In genomic region chr8:109564766-109565165, GRCm38 (mm10) we compare ENCODE assay signal across 9 mouse cellular contexts. TPM values are rescaled to one million over a fixed set of nuclear protein-coding genes. Genes with fewer than 3 reads are reported as not detected.
DNase-seq lines count a peak whose midpoint lies in the region; ATAC-seq and TF ChIP-seq lines count a peak whose summit lies in the region.
"Had no signal": no experiment of that assay in that cellular context is flagged by ENCODE, and none has a peak within 500 bp of the region (broad histone marks: within the 10 kb centered on the region; RNA-seq: fewer than 3 reads in every experiment).

No protein-coding gene starts in this region.

- H3ac ChIP-seq in myocyte (ENCODE audit: control insufficient read depth, insufficient read length) = peak overlapping the region; percentile 47

- H3K9me3 ChIP-seq in hindbrain, postnatal 0 days (ENCODE audit: low read length) = no peaks in the 10 kb centered on the region

- H3K27me3 ChIP-seq in hindbrain, postnatal 0 days (ENCODE audit: insufficient read depth, low read length) = no peaks in the 10 kb centered on the region
- H3K27me3 ChIP-seq in myocyte (ENCODE audit: control insufficient read depth, insufficient read depth, insufficient read length) = no peaks in the 10 kb centered on the region

- no peak for TF ChIP-seq CTCF in left cerebral cortex, adult 2 months (IDR thresholded peaks at IDR 0.05)
- no peak for TF ChIP-seq CTCF in hindbrain, postnatal 0 days (IDR thresholded peaks at IDR 0.05; ENCODE audit: low read depth)

- peak overlapping the region; percentile 93 for H3K4me2 ChIP-seq in hindbrain, postnatal 0 days (ENCODE audit: low read depth, low read length)
- peak overlapping the region; percentile 77 for H3K4me2 ChIP-seq in myocyte (ENCODE audit: low read depth)

- H3K9ac ChIP-seq in hindbrain, postnatal 0 days (replicated peaks; ENCODE audit: low read length) = peak overlapping the region; percentile 92

- peaks cover 28% of the 10 kb centered on the region for H3K36me3 ChIP-seq in hindbrain, postnatal 0 days (ENCODE audit: insufficient read depth, low read length)
- H3K36me3 ChIP-seq in myocyte (ENCODE audit: control insufficient read depth, insufficient read depth) = peaks cover 13% of the 10 kb centered on the region

- H3K4me3 ChIP-seq in left cerebral cortex, adult 2 months = peak overlapping the region; percentile 65
- H3K4me3 ChIP-seq in brown adipose tissue, adult 24 weeks (ENCODE audit: insufficient read depth, low read depth, low read length) = peak overlapping the region; percentile 74
- peak overlapping the region; percentile 91 for H3K4me3 ChIP-seq in hindbrain, postnatal 0 days (ENCODE audit: low read length)
- H3K4me3 ChIP-seq in myocyte = peak overlapping the region; percentile 81

- WGBS in hindbrain, postnatal 0 days = 4% methylated on average over 10 of the region's 10 CpGs

- H3K79me2 ChIP-seq in myocyte (ENCODE audit: control insufficient read depth, insufficient read depth) = peaks cover 27% of the 10 kb centered on the region

- no peak for DNase-seq in left cerebral cortex, adult 2 months (ENCODE audit: extremely low spot score in 1 of 2, low spot score in 2 of 2)
- DNase-seq in left cerebral cortex, postnatal 10 days (ENCODE audit: extremely low spot score in 1 of 2, low spot score in 2 of 2) = no peak
- no peak for DNase-seq in hindbrain, postnatal 0 days (ENCODE audit: low spot score)
- DNase-seq in cerebellum, adult 11 months = no peak
- no peak for DNase-seq in adrenal gland, postnatal 36 days
- no peak for DNase-seq in left cerebral cortex, postnatal 25 days (ENCODE audit: low spot score in 2 of 2)
- DNase-seq: adrenal gland, postnatal 25 days had no signal

- intact Hi-C loops in left cerebral cortex, adult 2 months (cut with DNase I) = loop anchor here (1.0 kb wide), 3 partner anchors 44 to 1976 kb away; partner anchors contain the start of genes Ap1g1, Dhodh and Psmd7
- intact Hi-C loops in left cerebral cortex, postnatal 10 days (cut with DNase I) = loop anchor here (2.0 kb wide), 1 partner anchor 44 kb away; the partner anchor contains the start of gene Dhodh
- intact Hi-C loops in left cerebral cortex, postnatal 25 days (cut with DNase I) = loop anchor here (1.0 to 5.0 kb wide), 3 partner anchors 44 to 1976 kb away; partner anchors contain the start of genes Ap1g1, Dhodh and Psmd7

- ATAC-seq in hindbrain, postnatal 0 days = no peak

- TF ChIP-seq POLR2A in myocyte (IDR thresholded peaks at IDR 0.05; ENCODE audit: insufficient read length, low read depth) = no peak

- H3K4me1 ChIP-seq in brown adipose tissue, adult 24 weeks (ENCODE audit: control insufficient read depth, insufficient read depth, insufficient read length, low read length) = peaks cover 4% of the 10 kb centered on the region; the same call in 1 of the 2 replicates
- no peaks in the 10 kb centered on the region for H3K4me1 ChIP-seq in hindbrain, postnatal 0 days (ENCODE audit: insufficient read depth, low read length)

- H3K27ac ChIP-seq in left cerebral cortex, adult 2 months = peak overlapping the region; percentile 93; the same call in 1 of the 2 replicates
- H3K27ac ChIP-seq in brown adipose tissue, adult 24 weeks (replicated peaks; ENCODE audit: low read depth, low read length) = peak overlapping the region; percentile 91
- peak overlapping the region; percentile 91 for H3K27ac ChIP-seq in hindbrain, postnatal 0 days

TF ChIP-seq in myocyte, 11 proteins besides CTCF, POLR2A, EP300 and RAD21:
- TF ChIP-seq TCF3 (IDR thresholded peaks at IDR 0.05; ENCODE audit: insufficient read length, low read depth) (no peak), SRF (IDR thresholded peaks at IDR 0.05; ENCODE audit: control insufficient read depth, insufficient read length, low read depth) (no peak), POLR2AphosphoS2 (IDR thresholded peaks at IDR 0.05; ENCODE audit: insufficient read length, low read depth) (no peak), E2F4 (IDR thresholded peaks at IDR 0.05; ENCODE audit: insufficient read depth) (no peak), REST (IDR thresholded peaks at IDR 0.05; ENCODE audit: insufficient read depth, insufficient read length) (no peak), MYOD1 (IDR thresholded peaks at IDR 0.05; ENCODE audit: control insufficient read depth in 1 of 3, insufficient read length in 2 of 3, low read depth in 2 of 3) (no peak), CEBPB (IDR thresholded peaks at IDR 0.05; ENCODE audit: insufficient read depth, poor library complexity, severe bottlenecking) (no peak), USF1 (IDR thresholded peaks at IDR 0.05; ENCODE audit: low read depth) (no peak), TCF12 (IDR thresholded peaks at IDR 0.05; ENCODE audit: insufficient read depth, poor library complexity, severe bottlenecking) (no peak), MAX (IDR thresholded peaks at IDR 0.05; ENCODE audit: low read depth) (no peak)
TF ChIP-seq in myocyte: peak in this region for 0.

RNA-seq across cellular contexts. Expression of gene Dhx38, which starts 0.9 kb away (rescaled TPM):
- total RNA-seq in left cerebral cortex, adult 2 months (2021) = 10 to 100 TPM; 31.0 to 31.1 TPM
- 10 to 100 TPM; 21.9 to 24.1 TPM for total RNA-seq in left cerebral cortex, postnatal 10 days (2021)
- 10.5 and 11.9 TPM in 2 replicates for polyA plus RNA-seq in brown adipose tissue, adult 24 weeks (2012; ENCODE audit: insufficient read depth, insufficient read length, missing spikeins)
- total RNA-seq in hindbrain, postnatal 0 days (2014; rRNA removed) = 20.5 and 24.2 TPM in 2 replicates
- polyA plus RNA-seq in hindbrain, postnatal 0 days (2015; fragmentation: Nextera tagmentation; extraction: Ambion mirVana) = 11.9 and 13.7 TPM in 2 replicates
- 19.3 TPM for polyA plus RNA-seq in myocyte (2012; fragmentation: generic; extraction: Trizol)
- total RNA-seq in adrenal gland, postnatal 36 days (2021) = 10 to 100 TPM; 22.7 to 24.8 TPM
- 10 to 100 TPM; 26.3 to 28.2 TPM for total RNA-seq in left cerebral cortex, postnatal 25 days (2021)

RNA-seq across cellular contexts. Expression of gene Txnl4b, which starts 0.9 kb away (rescaled TPM):
- 10 to 100 TPM; 14.8 to 16.2 TPM for total RNA-seq in left cerebral cortex, adult 2 months (2021)
- 10 to 100 TPM; 10.7 to 11.7 TPM for total RNA-seq in left cerebral cortex, postnatal 10 days (2021)
- 21.2 and 29.4 TPM in 2 replicates for polyA plus RNA-seq in brown adipose tissue, adult 24 weeks (2012; ENCODE audit: insufficient read depth, insufficient read length, missing spikeins)
- total RNA-seq in hindbrain, postnatal 0 days (2014; rRNA removed) = 11.5 and 14.0 TPM in 2 replicates
- 32.9 and 35.5 TPM in 2 replicates for polyA plus RNA-seq in hindbrain, postnatal 0 days (2015; fragmentation: Nextera tagmentation; extraction: Ambion mirVana)
- polyA plus RNA-seq in myocyte (2012; fragmentation: generic; extraction: Trizol) = 6.9 TPM
- total RNA-seq in adrenal gland, postnatal 36 days (2021) = 10 to 100 TPM in 1 of 2 experiments, 1 to 10 TPM in 1; 9.4 to 11.0 TPM
- 10 to 100 TPM; 14.8 to 17.5 TPM for total RNA-seq in left cerebral cortex, postnatal 25 days (2021)

RNA-seq across cellular contexts. Expression of gene Hp, which starts 14.2 kb away (rescaled TPM):
- total RNA-seq in left cerebral cortex, adult 2 months (2021) = not detected
- not detected for total RNA-seq in left cerebral cortex, postnatal 10 days (2021)
- polyA plus RNA-seq in brown adipose tissue, adult 24 weeks (2012; ENCODE audit: insufficient read depth, insufficient read length, missing spikeins) = 699 and 1,976 TPM in 2 replicates
- total RNA-seq in hindbrain, postnatal 0 days (2014; rRNA removed) = 4.1 TPM in 1 of 2 replicates, not detected in the other
- 0.26 and 0.41 TPM in 2 replicates for polyA plus RNA-seq in hindbrain, postnatal 0 days (2015; fragmentation: Nextera tagmentation; extraction: Ambion mirVana)
- not detected for polyA plus RNA-seq in myocyte (2012; fragmentation: generic; extraction: Trizol)
- total RNA-seq in adrenal gland, postnatal 36 days (2021) = 100 to 1,000 TPM in 1 of 2 experiments, 10 to 100 TPM in 1; 71.7 to 252 TPM
- under 1 TPM in 1 of 2 experiments, not detected in 1; 0.57 TPM for total RNA-seq in left cerebral cortex, postnatal 25 days (2021)

RNA-seq across cellular contexts. Expression of gene Dhodh, which starts 43.7 kb away (rescaled TPM):
- total RNA-seq in left cerebral cortex, adult 2 months (2021) = 10 to 100 TPM; 14.0 to 18.6 TPM
- 10 to 100 TPM; 16.4 to 19.8 TPM for total RNA-seq in left cerebral cortex, postnatal 10 days (2021)
- 13.2 and 21.7 TPM in 2 replicates for polyA plus RNA-seq in brown adipose tissue, adult 24 weeks (2012; ENCODE audit: insufficient read depth, insufficient read length, missing spikeins)
- total RNA-seq in hindbrain, postnatal 0 days (2014; rRNA removed) = 25.9 and 48.2 TPM in 2 replicates
- 22.3 and 26.8 TPM in 2 replicates for polyA plus RNA-seq in hindbrain, postnatal 0 days (2015; fragmentation: Nextera tagmentation; extraction: Ambion mirVana)
- 16.7 TPM for polyA plus RNA-seq in myocyte (2012; fragmentation: generic; extraction: Trizol)
- 10 to 100 TPM; 20.3 to 25.7 TPM for total RNA-seq in adrenal gland, postnatal 36 days (2021)
- 10 to 100 TPM; 15.2 to 18.1 TPM for total RNA-seq in left cerebral cortex, postnatal 25 days (2021)

RNA-seq across cellular contexts. Expression of gene Pkd1l3, which starts 49.6 kb away (rescaled TPM):
- under 1 TPM; 0.68 to 0.91 TPM for total RNA-seq in left cerebral cortex, adult 2 months (2021)
- under 1 TPM; 0.54 to 0.65 TPM for total RNA-seq in left cerebral cortex, postnatal 10 days (2021)
- polyA plus RNA-seq in brown adipose tissue, adult 24 weeks (2012; ENCODE audit: insufficient read depth, insufficient read length, missing spikeins) = 0.40 TPM in 1 of 2 replicates, not detected in the other
- total RNA-seq in hindbrain, postnatal 0 days (2014; rRNA removed) = 0.16 TPM in 1 of 2 replicates, not detected in the other
- polyA plus RNA-seq in hindbrain, postnatal 0 days (2015; fragmentation: Nextera tagmentation; extraction: Ambion mirVana) = 0.05 and 0.28 TPM in 2 replicates
- 0.14 TPM for polyA plus RNA-seq in myocyte (2012; fragmentation: generic; extraction: Trizol)
- under 1 TPM; 0.23 to 0.33 TPM for total RNA-seq in adrenal gland, postnatal 36 days (2021)
- total RNA-seq in left cerebral cortex, postnatal 25 days (2021) = under 1 TPM; 0.44 to 0.94 TPM

Comparison
In these comparisons a context has a peak if more than half of its experiments do, and no peak if none do; other contexts are left out.
1. RNA of gene Hp, which starts 14.2 kb away (total RNA-seq): 71.7 to 252 TPM in adrenal gland, postnatal 36 days; 0.57 TPM in left cerebral cortex, postnatal 25 days, not detected in left cerebral cortex, adult 2 months, not detected in left cerebral cortex, postnatal 10 days and 4.1 TPM in hindbrain, postnatal 0 days; every median in the first group is over 10 times any median in the second.
2. Peak in every context shown above with its lines, with median percentiles within 50 percentile points of each other: H3K27ac ChIP-seq and H3K4me3 ChIP-seq.